Mouse (Mus musculus): ENCODE data around the gene Nsun7. TPM values are rescaled to one million over a fixed set of nuclear protein-coding genes. Genes with fewer than 3 reads are reported as not detected.

Gene Nsun7
- 1.7 and 1.8 TPM in 2 replicates for polyA plus RNA-seq (2011; ENCODE audit: insufficient read length, low read depth, missing spikeins)

DNA sequence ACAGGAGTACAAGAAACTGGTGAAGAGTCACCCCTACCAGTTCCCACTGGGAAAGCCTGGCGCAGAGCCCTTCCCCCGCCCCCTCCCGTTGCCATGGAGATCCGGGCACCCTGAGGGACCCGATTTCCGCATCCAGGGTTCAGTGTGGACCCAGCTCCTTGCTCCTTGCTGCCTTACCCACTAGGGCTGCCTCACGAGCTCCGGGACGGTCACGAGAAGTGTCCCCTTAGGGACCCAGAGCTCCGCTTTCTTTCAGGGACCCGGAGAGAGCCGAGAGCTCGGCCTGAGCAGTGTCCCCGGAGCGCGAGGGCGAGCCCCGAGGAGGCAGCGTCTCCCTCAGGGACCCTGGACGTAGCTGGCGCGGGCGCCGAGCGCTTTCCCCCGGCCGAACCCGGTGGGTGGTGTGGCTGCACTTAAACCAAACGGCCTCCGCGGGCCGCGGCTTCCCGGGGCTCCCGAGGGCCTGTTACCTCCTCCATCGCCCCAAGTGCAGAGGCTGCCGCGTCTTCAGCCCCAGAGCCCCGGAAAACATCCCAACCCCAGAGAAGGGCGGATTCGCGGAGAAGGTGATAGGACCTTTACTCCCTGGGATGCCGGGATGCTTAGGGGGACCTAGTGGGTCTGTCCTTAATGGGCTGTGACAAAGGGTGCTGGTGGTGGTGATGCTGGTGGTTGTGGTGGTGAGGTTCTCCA is at the start of gene Nsun7:
Nsun7 (plus strand) TSS at position 142 of the 693 bp plus-strand sequence.
- Histone ChIP-seq H3K27ac (ENCODE audit: insufficient read depth, low read length) (no peak within 1 kb of the TSS), H3K4me3 (ENCODE audit: insufficient read depth, low read length) (peak within 1 kb of the TSS; percentile 59), H3K4me1 (ENCODE audit: control insufficient read depth, insufficient read depth, low read length) (peaks cover 3% of the 10 kb centered on the region; the same call in 1 of the 2 replicates)
- TF ChIP-seq POLR2A (IDR thresholded peaks at IDR 0.05; ENCODE audit: low read depth, low read length) (peak; percentile 57; the same call in 1 of the 2 replicates), CTCF (IDR thresholded peaks at IDR 0.05; ENCODE audit: borderline replicate concordance, insufficient read depth, low read length) (no peak)

DNA sequence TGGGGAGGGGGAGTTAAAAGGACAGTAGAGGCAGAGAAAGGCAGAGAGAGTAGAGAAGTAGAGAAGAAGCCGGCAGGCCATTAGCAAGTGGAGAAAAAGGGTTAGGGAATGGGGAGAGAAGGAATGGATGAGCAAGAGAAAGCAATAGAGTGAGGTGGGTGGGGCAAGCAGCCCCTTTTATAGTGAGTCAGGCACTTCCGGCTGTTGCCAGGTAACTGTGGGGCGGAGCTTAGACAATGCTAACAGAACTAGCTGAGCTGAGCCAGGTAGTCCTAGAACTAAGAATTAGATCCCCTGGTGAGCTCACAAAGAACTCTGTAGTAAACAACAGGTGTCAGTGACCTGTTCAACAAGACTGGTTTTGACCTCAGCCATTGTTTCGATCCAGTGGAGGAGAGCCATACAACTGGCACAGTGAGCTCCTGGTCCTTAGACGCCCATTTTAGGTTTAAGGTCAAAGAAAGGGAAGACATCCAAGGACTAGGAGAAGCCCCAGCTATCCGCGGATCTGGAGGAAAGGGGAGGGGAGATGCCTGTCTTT is 45.2 kb upstream of the Nsun7 start:
- TF ChIP-seq POLR2A (IDR thresholded peaks at IDR 0.05; ENCODE audit: low read depth, low read length) (no peak), CTCF (IDR thresholded peaks at IDR 0.05; ENCODE audit: borderline replicate concordance, insufficient read depth, low read length) (no peak)
- Histone ChIP-seq H3K4me1 (ENCODE audit: control insufficient read depth, insufficient read depth, low read length) (no peaks in the 10 kb centered on the region), H3K27ac (ENCODE audit: insufficient read depth, low read length) (no peak overlapping the region)

DNA sequence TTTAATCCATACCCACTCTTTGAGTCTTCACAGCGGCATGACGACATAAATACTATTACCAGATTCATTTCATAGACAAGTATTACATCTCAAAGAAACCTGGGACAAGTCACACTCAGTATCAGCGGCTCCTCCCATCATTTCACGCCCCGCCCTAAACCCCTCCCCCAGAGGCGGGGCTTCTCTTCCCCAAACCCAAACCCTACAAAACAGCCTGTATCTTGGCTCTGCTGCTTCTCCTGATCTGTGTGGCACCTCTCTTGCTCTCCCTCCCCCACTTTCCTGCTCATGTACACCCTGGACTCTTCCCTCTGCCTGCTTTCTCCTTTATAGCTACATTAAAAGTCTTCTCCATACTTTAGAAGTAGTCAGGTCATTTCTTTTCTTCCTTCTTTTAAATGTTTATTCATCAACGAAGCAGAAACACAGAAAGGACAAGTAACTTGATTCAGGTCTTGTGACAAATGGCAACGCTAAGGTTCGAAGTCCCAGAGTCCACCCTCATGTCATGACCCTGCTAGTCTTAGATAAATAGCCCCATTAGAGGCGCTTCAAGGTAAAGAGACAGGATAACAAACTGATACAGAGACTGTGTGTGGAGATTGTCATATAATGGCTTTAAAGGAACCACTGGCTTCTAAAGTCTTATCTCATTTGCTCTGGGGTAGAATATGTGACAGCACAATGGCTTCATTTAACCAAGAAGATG is 44.0 kb upstream of the Nsun7 start:
- TF ChIP-seq POLR2A (IDR thresholded peaks at IDR 0.05; ENCODE audit: low read depth, low read length), result no peak
- Histone ChIP-seq H3K4me3 (ENCODE audit: insufficient read depth, low read length) (no peak overlapping the region), H3K4me1 (ENCODE audit: control insufficient read depth, insufficient read depth, low read length) (peaks cover 2% of the 10 kb centered on the region), H3K27ac (ENCODE audit: insufficient read depth, low read length) (no peak overlapping the region)

More for the DNA sequence above, 45.2 kb upstream of the Nsun7 start:
- no peak overlapping the region for H3K4me3 ChIP-seq (ENCODE audit: insufficient read depth, low read length)

DNA sequence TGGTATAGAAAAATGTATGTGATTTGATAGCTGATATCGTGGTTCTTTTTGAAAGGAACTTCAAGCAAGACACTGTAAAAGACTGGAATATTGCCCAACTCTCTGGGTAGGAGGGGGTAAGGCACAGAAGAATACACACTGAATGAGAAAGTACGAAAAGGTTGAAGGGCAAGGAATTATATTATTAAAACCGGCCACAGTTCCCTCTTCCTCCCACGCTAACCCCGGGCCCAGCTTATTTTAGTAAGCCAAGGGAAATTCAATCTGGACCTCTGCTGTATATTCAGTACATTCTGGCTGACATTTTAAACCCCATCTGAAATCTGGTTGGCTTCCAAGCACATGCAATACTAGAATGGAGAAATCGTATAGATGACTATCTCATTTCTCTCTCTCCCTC is 40.0 kb upstream of the Nsun7 start:
- no peak overlapping the region for H3K4me3 ChIP-seq (ENCODE audit: insufficient read depth, low read length)
- no peak overlapping the region for H3K27ac ChIP-seq (ENCODE audit: insufficient read depth, low read length)
- TF ChIP-seq CTCF (IDR thresholded peaks at IDR 0.05; ENCODE audit: borderline replicate concordance, insufficient read depth, low read length) (no peak), POLR2A (IDR thresholded peaks at IDR 0.05; ENCODE audit: low read depth, low read length) (no peak)

DNA sequence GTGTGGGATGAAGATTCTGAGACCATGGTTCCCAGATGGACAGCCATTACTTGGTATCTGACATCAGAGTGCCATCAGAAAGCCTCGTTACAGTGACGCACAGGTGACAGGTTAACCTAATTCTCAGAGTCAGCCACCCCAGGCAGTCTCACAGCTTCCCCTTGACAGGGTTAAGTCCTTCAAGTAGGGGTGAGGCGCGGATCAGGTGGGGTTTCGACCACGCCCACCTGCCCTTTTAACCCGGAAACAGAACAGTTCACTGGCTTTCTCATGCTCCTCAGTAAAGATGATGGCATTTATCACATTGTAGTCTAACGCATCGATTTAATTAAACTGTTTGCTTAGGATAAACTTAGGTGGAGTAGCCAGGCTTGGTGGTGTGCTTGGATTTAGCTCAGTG is 39.1 kb upstream of the Nsun7 start:
- Histone ChIP-seq H3K27ac (ENCODE audit: insufficient read depth, low read length) (no peak overlapping the region), H3K4me1 (ENCODE audit: control insufficient read depth, insufficient read depth, low read length) (peaks cover 2% of the 10 kb centered on the region), H3K4me3 (ENCODE audit: insufficient read depth, low read length) (no peak overlapping the region)
- TF ChIP-seq CTCF (IDR thresholded peaks at IDR 0.05; ENCODE audit: borderline replicate concordance, insufficient read depth, low read length) (no peak), POLR2A (IDR thresholded peaks at IDR 0.05; ENCODE audit: low read depth, low read length) (no peak)

More for the DNA sequence above, 40.0 kb upstream of the Nsun7 start:
- H3K4me1 ChIP-seq (ENCODE audit: control insufficient read depth, insufficient read depth, low read length), result peaks cover 2% of the 10 kb centered on the region

DNA sequence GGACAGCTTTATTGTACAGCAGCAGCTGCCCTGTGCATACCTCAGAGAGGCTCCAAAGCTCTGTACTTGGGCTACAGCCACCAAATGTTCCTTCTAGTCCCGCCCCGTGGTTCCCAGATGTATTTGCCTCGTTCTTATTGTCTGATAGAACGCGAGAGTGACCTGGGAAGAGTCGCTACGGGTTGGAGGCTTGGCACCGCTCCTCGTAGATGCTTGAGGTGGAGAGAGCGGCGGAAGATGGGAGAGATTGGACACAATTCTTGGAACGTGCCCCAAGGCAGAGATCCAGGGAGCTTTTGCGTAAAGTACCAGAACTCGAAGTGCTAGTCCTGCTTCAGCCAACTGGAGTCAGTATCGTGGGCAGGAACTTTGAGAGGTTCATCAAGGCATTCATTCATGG is 36.8 kb upstream of the Nsun7 start:
- Histone ChIP-seq H3K4me3 (ENCODE audit: insufficient read depth, low read length) (no peak overlapping the region), H3K27ac (ENCODE audit: insufficient read depth, low read length) (no peak overlapping the region), H3K4me1 (ENCODE audit: control insufficient read depth, insufficient read depth, low read length) (peaks cover 2% of the 10 kb centered on the region)
- no peak for TF ChIP-seq CTCF (IDR thresholded peaks at IDR 0.05; ENCODE audit: borderline replicate concordance, insufficient read depth, low read length)
- TF ChIP-seq POLR2A (IDR thresholded peaks at IDR 0.05; ENCODE audit: low read depth, low read length), result no peak

DNA sequence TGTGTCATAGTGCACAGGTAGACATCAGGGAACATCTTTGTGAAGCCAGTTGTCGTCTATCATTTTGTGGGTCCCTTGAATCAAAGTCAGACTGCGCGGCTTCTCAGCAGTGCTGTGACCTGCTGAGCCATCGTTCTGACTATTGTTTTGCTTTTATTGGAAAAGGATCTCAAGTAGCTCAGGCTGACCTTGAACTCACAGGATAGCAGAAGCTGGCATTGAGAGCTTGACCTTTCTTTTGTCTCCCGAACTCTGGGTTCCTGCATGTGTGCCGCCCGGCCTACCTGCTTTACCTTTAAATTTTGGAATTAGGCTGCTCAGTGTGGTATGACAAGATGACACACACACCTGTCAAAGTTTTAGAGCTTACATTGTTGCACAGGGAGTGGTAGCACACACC is 33.2 kb upstream of the Nsun7 start:
- no peaks in the 10 kb centered on the region for H3K4me1 ChIP-seq (ENCODE audit: control insufficient read depth, insufficient read depth, low read length)
- H3K4me3 ChIP-seq (ENCODE audit: insufficient read depth, low read length), result no peak overlapping the region
- no peak overlapping the region for H3K27ac ChIP-seq (ENCODE audit: insufficient read depth, low read length)
- no peak for TF ChIP-seq POLR2A (IDR thresholded peaks at IDR 0.05; ENCODE audit: low read depth, low read length)
- TF ChIP-seq CTCF (IDR thresholded peaks at IDR 0.05; ENCODE audit: borderline replicate concordance, insufficient read depth, low read length), result no peak

DNA sequence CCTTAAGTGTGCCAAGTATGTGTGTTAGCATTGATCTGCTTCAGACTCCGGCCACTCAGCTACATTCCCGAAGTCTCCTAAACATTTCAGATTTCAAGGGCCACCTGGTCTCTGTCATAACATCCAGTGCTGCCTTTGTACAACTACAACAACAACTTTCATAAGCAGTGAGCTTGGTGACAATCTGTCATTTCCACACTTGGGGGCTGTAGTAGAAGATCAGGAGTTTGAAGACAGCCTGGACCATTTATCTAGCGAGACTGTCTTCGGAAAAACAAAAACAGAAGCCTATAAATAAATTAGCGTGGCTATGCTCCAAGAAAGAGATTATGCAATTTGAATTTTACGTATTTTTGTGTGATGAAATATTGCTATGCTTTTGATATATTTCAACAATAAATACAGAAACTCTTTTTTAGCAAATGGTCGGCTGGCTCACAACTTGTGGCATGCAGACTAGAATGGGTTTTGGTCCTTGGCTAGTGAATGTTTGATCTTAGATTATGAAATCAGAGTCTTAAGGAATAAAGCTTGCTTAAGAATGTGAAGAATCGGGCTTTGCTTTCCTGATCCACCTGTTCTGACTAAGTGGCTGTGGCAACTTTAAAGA is 27.9 kb upstream of the Nsun7 start:
- no peak for TF ChIP-seq CTCF (IDR thresholded peaks at IDR 0.05; ENCODE audit: borderline replicate concordance, insufficient read depth, low read length)
- no peak for TF ChIP-seq POLR2A (IDR thresholded peaks at IDR 0.05; ENCODE audit: low read depth, low read length)
- H3K4me1 ChIP-seq (ENCODE audit: control insufficient read depth, insufficient read depth, low read length), result no peaks in the 10 kb centered on the region
- no peak overlapping the region for H3K27ac ChIP-seq (ENCODE audit: insufficient read depth, low read length)

DNA sequence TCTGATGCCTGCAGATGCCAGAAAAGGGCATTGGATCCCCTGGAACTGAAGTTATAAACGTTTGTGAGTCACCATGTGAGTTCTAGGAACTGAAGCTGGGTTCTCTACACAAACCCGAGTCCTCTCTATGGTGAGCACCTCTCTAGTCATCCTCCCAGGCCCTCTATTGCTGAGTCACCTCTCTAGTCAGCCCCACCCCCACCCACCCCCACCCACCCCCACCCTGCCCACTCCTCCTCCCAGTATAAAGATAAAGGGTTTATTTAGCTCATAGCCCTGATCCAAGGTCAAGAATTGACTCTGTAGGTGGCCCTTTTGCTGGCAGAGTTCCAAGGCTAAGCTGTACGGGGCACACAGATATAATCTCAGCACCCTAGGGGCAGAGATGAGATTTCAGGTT is 27.2 kb upstream of the Nsun7 start:
- TF ChIP-seq CTCF (IDR thresholded peaks at IDR 0.05; ENCODE audit: borderline replicate concordance, insufficient read depth, low read length) (no peak), POLR2A (IDR thresholded peaks at IDR 0.05; ENCODE audit: low read depth, low read length) (no peak)
- H3K4me3 ChIP-seq (ENCODE audit: insufficient read depth, low read length), result no peak overlapping the region
- H3K27ac ChIP-seq (ENCODE audit: insufficient read depth, low read length), result no peak overlapping the region
- H3K4me1 ChIP-seq (ENCODE audit: control insufficient read depth, insufficient read depth, low read length), result no peaks in the 10 kb centered on the region

More for the DNA sequence above, 27.9 kb upstream of the Nsun7 start:
- H3K4me3 ChIP-seq (ENCODE audit: insufficient read depth, low read length), result no peak overlapping the region
